Mouse (Mus musculus) naive thymus-derived CD4-positive, alpha-beta T cell, adult 5 months (primary cell): ENCODE results near the gene Egfl7. TPM values are rescaled to one million over a fixed set of nuclear protein-coding genes. Genes with fewer than 3 reads are reported as not detected.

Source experiments
- polyA plus RNA-seq: library from polyadenylated mRNA; unstranded; fragments of 100-300 nt; shearing (Covaris generic); gene quantifications from one replicate; pipeline ENCODE4 v1.2.1, GENCODE M21; 2017

Egfl7 gene
- not detected for polyA plus RNA-seq

DNA sequence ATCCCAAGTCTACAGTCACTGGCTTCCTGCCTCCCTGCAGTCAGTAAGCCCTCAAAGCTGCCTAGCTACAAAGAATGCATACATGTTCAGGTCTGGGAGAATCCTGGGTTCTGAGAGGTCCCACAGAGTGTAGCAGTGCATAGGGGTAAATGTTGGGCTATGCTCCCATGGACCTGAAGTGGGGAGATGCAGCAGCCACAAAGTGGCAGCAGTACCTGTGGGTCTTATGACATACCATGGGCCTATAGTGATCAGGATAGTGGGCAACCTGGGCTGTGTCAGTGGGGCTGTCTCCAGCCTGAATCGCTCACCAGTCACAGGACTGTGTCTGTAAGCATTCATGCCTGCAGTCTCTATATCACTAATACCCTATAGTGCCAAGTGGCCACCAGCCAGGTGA lies at the start of gene Egfl7:
TSS of gene Egfl7 (plus strand) at position 301 of the 400 bp plus-strand sequence.

DNA sequence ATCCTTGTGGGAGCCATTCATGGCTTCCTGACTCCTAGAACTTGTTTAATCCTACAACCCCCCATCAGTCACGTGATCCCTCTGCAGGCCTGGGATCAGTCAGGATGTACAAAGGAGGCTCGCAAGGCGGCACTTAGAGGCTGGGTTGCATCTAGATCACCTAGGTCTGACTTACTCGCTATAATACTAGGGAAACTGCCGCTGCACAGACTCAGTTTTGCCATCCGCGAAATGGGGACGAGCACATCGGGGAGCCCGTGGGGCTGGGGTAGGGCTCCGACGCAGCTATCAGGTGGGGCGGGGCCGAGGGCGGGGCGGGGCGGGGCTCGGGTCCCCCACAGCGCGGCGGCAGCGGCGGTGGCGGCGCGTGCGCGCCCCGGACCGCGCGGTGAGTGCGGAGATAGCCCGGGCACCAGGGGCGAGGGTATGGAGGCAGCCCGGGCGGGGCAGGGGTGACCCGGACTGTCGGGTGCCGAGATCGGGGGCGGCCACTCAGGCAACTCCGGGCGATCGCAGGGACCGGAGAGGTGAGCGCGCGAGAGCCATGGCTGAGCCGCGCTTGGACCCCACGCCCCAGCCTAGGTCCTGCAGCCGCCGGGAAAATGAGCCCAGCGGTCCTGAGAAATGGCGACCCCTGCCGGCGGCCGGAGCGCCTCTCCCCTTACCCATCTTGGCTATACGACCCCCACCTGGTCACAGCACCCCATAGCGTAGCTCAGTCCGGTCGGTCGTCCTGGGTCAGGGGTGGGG lies 6.7 kb downstream of the Egfl7 start, which contains the start of gene Gm20532:
TSS of gene Gm20532 (plus strand) at position 346 of the 750 bp plus-strand sequence.

GRCm38 (mm10) chr2:26603720-26604671 lies 24.2 kb downstream of the Egfl7 start, which contains the start of gene Agpat2:
Gene Agpat2 (minus strand): TSS chr2:26604417.

GRCm38 (mm10) chr2:26627921-26628739 lies 48.3 kb downstream of the Egfl7 start, which contains the start of gene Fam69b:
Gene Fam69b (plus strand): TSS chr2:26628457.

Other genes with a start within 250 kb of the Egfl7 start
- gene Dnlz, start 227.9 kb upstream of the Egfl7 start, polyA plus RNA-seq, result 8.5 TPM
- 2.3 TPM for gene Card9, start 219.1 kb upstream of the Egfl7 start, polyA plus RNA-seq
- 63.6 TPM for gene Snapc4, start 199.4 kb upstream of the Egfl7 start, polyA plus RNA-seq
- 202 TPM for gene Entr1, start 190.7 kb upstream of the Egfl7 start, polyA plus RNA-seq
- gene Pmpca, start 190.7 kb upstream of the Egfl7 start, polyA plus RNA-seq, result 59.7 TPM
- 32.9 TPM for gene Inpp5e, start 170.8 kb upstream of the Egfl7 start, polyA plus RNA-seq
- gene Sec16a, start 134.8 kb upstream of the Egfl7 start, polyA plus RNA-seq, result 58.3 TPM
- 41.7 TPM for gene Notch1, start 63.4 kb upstream of the Egfl7 start, polyA plus RNA-seq
- gene Gm20532, start 6.6 kb downstream of the Egfl7 start, polyA plus RNA-seq, result not detected
- gene Agpat2, start 24.4 kb downstream of the Egfl7 start, polyA plus RNA-seq, result 14.3 TPM
- gene Fam69b, start 48.4 kb downstream of the Egfl7 start, polyA plus RNA-seq, result 2.0 TPM
- 3.1 TPM for gene Lcn4, start 91.3 kb downstream of the Egfl7 start, polyA plus RNA-seq